Mouse (Mus musculus) small intestine, adult 2 months (tissue): ENCODE measurements around the gene Adcy5.

ENCODE experiments used
- CTCF ChIP-seq: fragments of 200-500 bp; IDR thresholded peaks from 2 replicates; pipeline ENCODE4 v1.5.1; 2012; ENCODE audit warnings: low read depth, mild to moderate bottlenecking, control low read depth, inconsistent platforms, low read length, moderate library complexity, mixed read lengths; ENCODE audit not compliant: insufficient replicate concordance, insufficient read length; ENCODE audit errors: extremely low read depth
- POLR2A ChIP-seq: fragments of 200-500 bp; IDR thresholded peaks from 2 replicates; pipeline ENCODE4 v1.6.1; 2012; ENCODE audit warnings: low read depth, mild to moderate bottlenecking, control low read depth, inconsistent platforms, low read length, moderate library complexity

GRCm38 (mm10) chr16:35205681-35206080 lies 51.0 kb downstream of the Adcy5 start:
- TF ChIP-seq CTCF (no peak), POLR2A (no peak)
